Mouse (Mus musculus): ENCODE results near the gene Zfp316. TPM values are rescaled to one million over a fixed set of nuclear protein-coding genes. Genes with fewer than 3 reads are reported as not detected.

The Zfp316 gene
- 0.43 and 0.56 TPM in 2 replicates for polyA plus RNA-seq (2015; fragmentation: Nextera tagmentation; extraction: Ambion mirVana)

- H3K4me1 ChIP-seq (ENCODE audit: control insufficient read depth, insufficient read depth, low read length): peaks cover 8% of the 10 kb centered on the region
- no peaks in the 10 kb centered on the region for H3K36me3 ChIP-seq (ENCODE audit: control insufficient read depth, insufficient read depth, low read length)
- no peaks in the 10 kb centered on the region for H3K27me3 ChIP-seq (replicated peaks; ENCODE audit: control insufficient read depth, insufficient read depth, low read length)
- peak within 1 kb of the TSS; percentile 94 for H3K9ac ChIP-seq (ENCODE audit: low read depth, low read length)
- peak within 1 kb of the TSS; percentile 59 for H3K27ac ChIP-seq (ENCODE audit: low read length)
- WGBS: under 1% methylated on average over 66 of the region's 79 CpGs
- peak within 1 kb of the TSS; percentile 97 for H3K4me2 ChIP-seq (ENCODE audit: low read depth, low read length)
- peak within 1 kb of the TSS; percentile 93 for H3K4me3 ChIP-seq (ENCODE audit: low read length)
- H3K9me3 ChIP-seq (ENCODE audit: control insufficient read depth, low read length): no peaks in the 10 kb centered on the region
- ATAC-seq: peak; percentile 85
Observed at GRCm38 (mm10) chr5:143269363-143270150, at the start of gene Zfp316. Gene Zfp316, minus strand, starts transcription at chr5:143270022.

- Histone ChIP-seq H3K27me3 (replicated peaks; ENCODE audit: control insufficient read depth, insufficient read depth, low read length) (no peaks in the 10 kb centered on the region), H3K27ac (ENCODE audit: low read length) (no peak overlapping the region), H3K4me2 (ENCODE audit: low read depth, low read length) (no peak overlapping the region), H3K9me3 (ENCODE audit: control insufficient read depth, low read length) (no peaks in the 10 kb centered on the region), H3K4me3 (ENCODE audit: low read length) (no peak overlapping the region), H3K4me1 (ENCODE audit: control insufficient read depth, insufficient read depth, low read length) (peaks cover 15% of the 10 kb centered on the region), H3K9ac (ENCODE audit: low read depth, low read length) (no peak overlapping the region), H3K36me3 (ENCODE audit: control insufficient read depth, insufficient read depth, low read length) (peaks cover 20% of the 10 kb centered on the region)
- WGBS: 88% methylated on average over 8 of the region's 8 CpGs
- ATAC-seq: no peak
Observed at GRCm38 (mm10) chr5:143317288-143317610, 47.4 kb upstream of the Zfp316 start.

GRCm38 (mm10) chr5:143316605-143317287 lies 46.9 kb upstream of the Zfp316 start:
- Histone ChIP-seq H3K9me3 (ENCODE audit: control insufficient read depth, low read length) (no peaks in the 10 kb centered on the region), H3K4me3 (ENCODE audit: low read length) (no peak overlapping the region), H3K27me3 (replicated peaks; ENCODE audit: control insufficient read depth, insufficient read depth, low read length) (no peaks in the 10 kb centered on the region), H3K4me2 (ENCODE audit: low read depth, low read length) (no peak overlapping the region), H3K4me1 (ENCODE audit: control insufficient read depth, insufficient read depth, low read length) (peaks cover 15% of the 10 kb centered on the region), H3K36me3 (ENCODE audit: control insufficient read depth, insufficient read depth, low read length) (peaks cover 15% of the 10 kb centered on the region), H3K9ac (ENCODE audit: low read depth, low read length) (no peak overlapping the region), H3K27ac (ENCODE audit: low read length) (no peak overlapping the region)
- WGBS: 94% methylated on average over 5 of the region's 5 CpGs
- no peak for ATAC-seq

- peaks cover 15% of the 10 kb centered on the region for H3K4me1 ChIP-seq (ENCODE audit: control insufficient read depth, insufficient read depth, low read length)
- H3K9ac ChIP-seq (ENCODE audit: low read depth, low read length): peak overlapping the region; percentile 92
- no peaks in the 10 kb centered on the region for H3K27me3 ChIP-seq (replicated peaks; ENCODE audit: control insufficient read depth, insufficient read depth, low read length)
- H3K9me3 ChIP-seq (ENCODE audit: control insufficient read depth, low read length): no peaks in the 10 kb centered on the region
- peaks cover 17% of the 10 kb centered on the region for H3K36me3 ChIP-seq (ENCODE audit: control insufficient read depth, insufficient read depth, low read length)
- H3K4me2 ChIP-seq (ENCODE audit: low read depth, low read length): peak overlapping the region; percentile 59
- peak overlapping the region; percentile 90 for H3K4me3 ChIP-seq (ENCODE audit: low read length)
- ATAC-seq: no peak
- WGBS: 15% methylated on average over 8 of the region's 8 CpGs
- H3K27ac ChIP-seq (ENCODE audit: low read length): no peak overlapping the region
Observed at GRCm38 (mm10) chr5:143315514-143315888, 45.7 kb upstream of the Zfp316 start.

GRCm38 (mm10) chr5:143314730-143315513 lies 45.1 kb upstream of the Zfp316 start, which contains the start of gene E130309D02Rik:
Gene E130309D02Rik, minus strand, starts transcription at chr5:143315360.
- WGBS: under 1% methylated on average over 91 of the region's 101 CpGs
- H3K27me3 ChIP-seq (replicated peaks; ENCODE audit: control insufficient read depth, insufficient read depth, low read length): no peaks in the 10 kb centered on the region
- peak; percentile 87 for ATAC-seq
- no peaks in the 10 kb centered on the region for H3K9me3 ChIP-seq (ENCODE audit: control insufficient read depth, low read length)
- H3K4me1 ChIP-seq (ENCODE audit: control insufficient read depth, insufficient read depth, low read length): peaks cover 15% of the 10 kb centered on the region
- peak within 1 kb of the TSS; percentile 90 for H3K4me3 ChIP-seq (ENCODE audit: low read length)
- peaks cover 18% of the 10 kb centered on the region; the same call in 1 of the 2 replicates for H3K36me3 ChIP-seq (ENCODE audit: control insufficient read depth, insufficient read depth, low read length)
- H3K27ac ChIP-seq (ENCODE audit: low read length): peak within 1 kb of the TSS; percentile 87
- H3K9ac ChIP-seq (ENCODE audit: low read depth, low read length): peak within 1 kb of the TSS; percentile 92
- peak within 1 kb of the TSS; percentile 90 for H3K4me2 ChIP-seq (ENCODE audit: low read depth, low read length)

GRCm38 (mm10) chr5:143314183-143314729 lies 44.4 kb upstream of the Zfp316 start:
- Histone ChIP-seq H3K9me3 (ENCODE audit: control insufficient read depth, low read length) (no peaks in the 10 kb centered on the region), H3K4me2 (ENCODE audit: low read depth, low read length) (peak overlapping the region; percentile 90), H3K36me3 (ENCODE audit: control insufficient read depth, insufficient read depth, low read length) (peaks cover 23% of the 10 kb centered on the region; the same call in 1 of the 2 replicates), H3K9ac (ENCODE audit: low read depth, low read length) (peak overlapping the region; percentile 92), H3K27me3 (replicated peaks; ENCODE audit: control insufficient read depth, insufficient read depth, low read length) (no peaks in the 10 kb centered on the region), H3K27ac (ENCODE audit: low read length) (no peak overlapping the region), H3K4me3 (ENCODE audit: low read length) (peak overlapping the region; percentile 90), H3K4me1 (ENCODE audit: control insufficient read depth, insufficient read depth, low read length) (peaks cover 15% of the 10 kb centered on the region)
- ATAC-seq: no peak
- WGBS: 3% methylated on average over 16 of the region's 16 CpGs

GRCm38 (mm10) chr5:143311886-143312285 lies 42.1 kb upstream of the Zfp316 start:
- Histone ChIP-seq H3K27ac (ENCODE audit: low read length) (no peak overlapping the region), H3K9ac (ENCODE audit: low read depth, low read length) (no peak overlapping the region), H3K9me3 (ENCODE audit: control insufficient read depth, low read length) (no peaks in the 10 kb centered on the region), H3K36me3 (ENCODE audit: control insufficient read depth, insufficient read depth, low read length) (peaks cover 33% of the 10 kb centered on the region; the same call in 1 of the 2 replicates), H3K4me3 (ENCODE audit: low read length) (no peak overlapping the region), H3K4me2 (ENCODE audit: low read depth, low read length) (no peak overlapping the region), H3K27me3 (replicated peaks; ENCODE audit: control insufficient read depth, insufficient read depth, low read length) (no peaks in the 10 kb centered on the region), H3K4me1 (ENCODE audit: control insufficient read depth, insufficient read depth, low read length) (peaks cover 15% of the 10 kb centered on the region)
- 66% methylated on average over 8 of the region's 8 CpGs for WGBS
- no peak for ATAC-seq

GRCm38 (mm10) chr5:143309916-143310315 lies 40.1 kb upstream of the Zfp316 start:
- no peak overlapping the region for H3K27ac ChIP-seq (ENCODE audit: low read length)
- H3K36me3 ChIP-seq (ENCODE audit: control insufficient read depth, insufficient read depth, low read length): peaks cover 37% of the 10 kb centered on the region; the same call in 1 of the 2 replicates
- no peaks in the 10 kb centered on the region for H3K9me3 ChIP-seq (ENCODE audit: control insufficient read depth, low read length)
- no peak overlapping the region for H3K4me2 ChIP-seq (ENCODE audit: low read depth, low read length)
- no peak overlapping the region for H3K9ac ChIP-seq (ENCODE audit: low read depth, low read length)
- WGBS: 93% methylated on average over 7 of the region's 7 CpGs
- no peak for ATAC-seq
- H3K27me3 ChIP-seq (replicated peaks; ENCODE audit: control insufficient read depth, insufficient read depth, low read length): no peaks in the 10 kb centered on the region
- H3K4me3 ChIP-seq (ENCODE audit: low read length): no peak overlapping the region
- H3K4me1 ChIP-seq (ENCODE audit: control insufficient read depth, insufficient read depth, low read length): peaks cover 12% of the 10 kb centered on the region

- ATAC-seq: no peak
- Histone ChIP-seq H3K4me2 (ENCODE audit: low read depth, low read length) (no peak overlapping the region), H3K4me3 (ENCODE audit: low read length) (no peak overlapping the region), H3K27ac (ENCODE audit: low read length) (no peak overlapping the region), H3K27me3 (replicated peaks; ENCODE audit: control insufficient read depth, insufficient read depth, low read length) (no peaks in the 10 kb centered on the region), H3K36me3 (ENCODE audit: control insufficient read depth, insufficient read depth, low read length) (peaks cover 38% of the 10 kb centered on the region; the same call in 1 of the 2 replicates), H3K9me3 (ENCODE audit: control insufficient read depth, low read length) (no peaks in the 10 kb centered on the region), H3K9ac (ENCODE audit: low read depth, low read length) (no peak overlapping the region), H3K4me1 (ENCODE audit: control insufficient read depth, insufficient read depth, low read length) (peaks cover 7% of the 10 kb centered on the region)
- 92% methylated on average over 5 of the region's 5 CpGs for WGBS
Observed at GRCm38 (mm10) chr5:143308825-143309224, 39.0 kb upstream of the Zfp316 start.
